Mouse (Mus musculus): Measurements from ENCODE around the gene Zfp467. TPM values are rescaled to one million over a fixed set of nuclear protein-coding genes. Genes with fewer than 3 reads are reported as not detected.

Gene Zfp467
- polyA plus RNA-seq, 1 experiment: 14.9 TPM

DNA sequence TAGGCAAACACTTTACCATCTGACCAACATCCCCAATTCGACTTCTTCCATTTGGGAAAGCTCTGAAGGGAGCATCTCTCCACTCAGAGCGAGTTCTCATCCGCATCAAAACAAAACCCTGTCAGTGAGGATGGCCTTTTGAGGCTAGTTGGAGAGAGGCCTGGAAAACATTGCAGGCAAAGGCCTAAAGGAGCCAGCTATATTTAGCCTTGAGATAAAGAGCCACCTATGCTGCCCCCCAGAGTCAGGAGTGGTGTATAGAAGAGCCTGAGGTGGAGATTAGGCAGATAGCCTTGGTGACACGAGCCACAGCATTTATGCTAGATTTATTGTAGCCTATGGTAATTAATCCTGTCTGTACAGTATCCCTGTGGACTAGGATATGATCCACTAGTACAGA, 48.3 kb downstream of the Zfp467 start:
- Histone ChIP-seq H3K27ac (ENCODE audit: insufficient read depth, low read length) (no peak overlapping the region), H3K4me1 (ENCODE audit: control insufficient read depth, insufficient read depth, insufficient read length) (peaks cover 3% of the 10 kb centered on the region; the same call in 1 of the 2 replicates), H3K27me3 (ENCODE audit: control insufficient read depth, insufficient read depth, low read length) (no peaks in the 10 kb centered on the region), H3K4me3 (ENCODE audit: extremely low read depth, insufficient read depth, insufficient read length) (no peak overlapping the region), H3K36me3 (ENCODE audit: control insufficient read depth, insufficient read depth, low read length) (no peaks in the 10 kb centered on the region)
- TF ChIP-seq POLR2A (IDR thresholded peaks at IDR 0.05; ENCODE audit: low read depth, low read length) (no peak), CTCF (IDR thresholded peaks at IDR 0.05; ENCODE audit: extremely low read depth, insufficient read depth, insufficient read length, insufficient replicate concordance) (no peak)
- no peak for DNase-seq (ENCODE audit: low read depth in 1 of 2, low spot score in 2 of 2)
- 73% methylated on average over 4 of the region's 4 CpGs for WGBS

- H3K27me3 ChIP-seq (ENCODE audit: control insufficient read depth, insufficient read depth, low read length): no peaks in the 10 kb centered on the region
- H3K4me3 ChIP-seq (ENCODE audit: extremely low read depth, insufficient read depth, insufficient read length): no peak overlapping the region
- peaks cover 3% of the 10 kb centered on the region; the same call in 1 of the 2 replicates for H3K4me1 ChIP-seq (ENCODE audit: control insufficient read depth, insufficient read depth, insufficient read length)
- H3K36me3 ChIP-seq (ENCODE audit: control insufficient read depth, insufficient read depth, low read length): no peaks in the 10 kb centered on the region
- no peak overlapping the region for H3K27ac ChIP-seq (ENCODE audit: insufficient read depth, low read length)
- TF ChIP-seq POLR2A (IDR thresholded peaks at IDR 0.05; ENCODE audit: low read depth, low read length): no peak
- no peak for TF ChIP-seq CTCF (IDR thresholded peaks at IDR 0.05; ENCODE audit: extremely low read depth, insufficient read depth, insufficient read length, insufficient replicate concordance)
- 95% methylated on average over 1 of the region's 1 CpGs for WGBS
- DNase-seq (ENCODE audit: low read depth in 1 of 2, low spot score in 2 of 2): no peak
These were observed 48.9 kb downstream of the Zfp467 start for GRCm38 (mm10) chr6:48396686-48397085.

- WGBS: 47% methylated on average over 15 of the region's 15 CpGs
- no peak for TF ChIP-seq POLR2A (IDR thresholded peaks at IDR 0.05; ENCODE audit: low read depth, low read length)
- TF ChIP-seq CTCF (IDR thresholded peaks at IDR 0.05; ENCODE audit: extremely low read depth, insufficient read depth, insufficient read length, insufficient replicate concordance): no peak
These were observed 49.5 kb downstream of the Zfp467 start for GRCm38 (mm10) chr6:48396008-48396595.

DNA sequence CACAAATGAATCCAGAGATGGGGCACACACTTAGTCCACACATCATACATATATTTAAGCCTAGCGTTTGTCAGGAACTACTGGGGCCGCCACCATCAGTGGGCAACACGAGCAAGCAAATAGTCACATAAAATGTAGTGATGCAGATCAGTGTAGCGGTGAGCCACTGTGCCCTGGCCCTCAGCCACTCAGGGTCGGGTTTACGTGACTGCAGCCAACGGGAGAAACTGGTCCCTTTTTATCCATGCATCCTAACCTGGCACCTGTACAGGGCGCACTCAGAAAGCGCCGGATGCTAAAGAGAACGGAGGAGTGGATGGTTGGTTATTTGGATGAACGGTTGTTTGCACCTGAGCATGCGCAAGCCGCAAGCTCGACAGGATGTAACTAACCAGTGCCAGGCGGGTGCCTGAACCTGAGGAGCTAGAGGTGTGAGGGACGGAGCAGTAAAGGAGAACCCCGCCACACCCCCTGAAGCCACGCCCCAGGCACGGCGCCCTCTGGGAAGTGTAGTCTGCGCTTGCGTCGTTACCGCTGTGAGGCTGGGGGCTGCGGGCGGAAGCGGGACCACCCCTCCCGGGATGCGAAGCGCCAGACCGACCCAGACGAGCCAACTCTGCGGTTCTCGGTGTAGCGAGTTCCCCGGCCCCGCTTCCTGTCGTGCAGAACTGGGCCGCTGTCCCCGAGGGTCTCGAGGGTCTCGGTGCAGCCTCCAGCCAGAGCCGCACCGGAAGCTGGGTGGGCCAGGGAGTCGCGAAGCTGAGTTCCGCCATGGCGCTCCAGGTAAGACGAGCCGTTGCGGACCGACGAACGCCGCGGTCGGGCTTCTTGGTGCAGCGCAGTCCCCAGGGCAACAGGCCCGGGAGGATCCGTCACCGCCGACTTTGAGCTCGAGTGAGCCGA, 50.3 kb downstream of the Zfp467 start, which contains the start of gene Krba1:
Gene Krba1, plus strand, starts transcription at position 482 of the 903 bp plus-strand sequence.
- peak; percentile 56 to 82 for DNase-seq (ENCODE audit: low read depth in 1 of 2, low spot score in 2 of 2)
- no peaks in the 10 kb centered on the region for H3K27me3 ChIP-seq (ENCODE audit: control insufficient read depth, insufficient read depth, low read length)
- 3% methylated on average over 65 of the region's 65 CpGs for WGBS
- no peak for TF ChIP-seq POLR2A (IDR thresholded peaks at IDR 0.05; ENCODE audit: low read depth, low read length)
- no peak for TF ChIP-seq CTCF (IDR thresholded peaks at IDR 0.05; ENCODE audit: extremely low read depth, insufficient read depth, insufficient read length, insufficient replicate concordance)
- H3K4me3 ChIP-seq (ENCODE audit: extremely low read depth, insufficient read depth, insufficient read length): peak within 1 kb of the TSS; percentile 74
- peak within 1 kb of the TSS; percentile 43; the same call in 1 of the 2 replicates for H3K27ac ChIP-seq (ENCODE audit: insufficient read depth, low read length)
- H3K36me3 ChIP-seq (ENCODE audit: control insufficient read depth, insufficient read depth, low read length): no peaks in the 10 kb centered on the region
- peaks cover 3% of the 10 kb centered on the region; the same call in 1 of the 2 replicates for H3K4me1 ChIP-seq (ENCODE audit: control insufficient read depth, insufficient read depth, insufficient read length)

More at GRCm38 (mm10) chr6:48396008-48396595, 49.5 kb downstream of the Zfp467 start:
- Histone ChIP-seq H3K4me3 (ENCODE audit: extremely low read depth, insufficient read depth, insufficient read length) (peak overlapping the region; percentile 74), H3K27me3 (ENCODE audit: control insufficient read depth, insufficient read depth, low read length) (no peaks in the 10 kb centered on the region), H3K4me1 (ENCODE audit: control insufficient read depth, insufficient read depth, insufficient read length) (peaks cover 3% of the 10 kb centered on the region; the same call in 1 of the 2 replicates), H3K36me3 (ENCODE audit: control insufficient read depth, insufficient read depth, low read length) (no peaks in the 10 kb centered on the region), H3K27ac (ENCODE audit: insufficient read depth, low read length) (peak overlapping the region; percentile 43; the same call in 1 of the 2 replicates)
- no peak for DNase-seq (ENCODE audit: low read depth in 1 of 2, low spot score in 2 of 2)

GRCm38 (mm10) chr6:48393811-48394210, 51.8 kb downstream of the Zfp467 start:
- peaks cover 3% of the 10 kb centered on the region; the same call in 1 of the 2 replicates for H3K4me1 ChIP-seq (ENCODE audit: control insufficient read depth, insufficient read depth, insufficient read length)
- DNase-seq (ENCODE audit: low read depth in 1 of 2, low spot score in 2 of 2): no peak
- no peaks in the 10 kb centered on the region for H3K27me3 ChIP-seq (ENCODE audit: control insufficient read depth, insufficient read depth, low read length)
- TF ChIP-seq CTCF (IDR thresholded peaks at IDR 0.05; ENCODE audit: extremely low read depth, insufficient read depth, insufficient read length, insufficient replicate concordance): no peak
- TF ChIP-seq POLR2A (IDR thresholded peaks at IDR 0.05; ENCODE audit: low read depth, low read length): no peak
- H3K4me3 ChIP-seq (ENCODE audit: extremely low read depth, insufficient read depth, insufficient read length): no peak overlapping the region
- no peaks in the 10 kb centered on the region for H3K36me3 ChIP-seq (ENCODE audit: control insufficient read depth, insufficient read depth, low read length)
- no peak overlapping the region for H3K27ac ChIP-seq (ENCODE audit: insufficient read depth, low read length)

DNA sequence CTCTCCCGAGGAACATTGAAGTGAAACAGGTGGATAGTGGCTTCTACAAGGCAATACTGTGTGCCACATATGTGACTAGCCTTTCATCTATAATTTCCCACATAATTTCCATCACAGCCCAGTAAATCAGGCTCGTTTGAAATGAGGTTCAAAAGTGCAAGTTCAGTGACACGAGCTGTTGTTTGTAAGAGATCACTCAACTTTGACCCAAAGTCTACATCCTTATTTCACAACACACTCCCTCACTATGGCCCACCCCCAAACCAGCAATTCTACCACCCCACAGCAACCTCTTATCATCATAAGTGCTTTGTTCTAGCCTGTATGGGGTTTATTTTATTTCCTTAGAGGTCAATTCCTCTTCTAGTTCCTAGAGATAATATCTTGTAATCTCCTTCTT, 57.4 kb downstream of the Zfp467 start:
- Histone ChIP-seq H3K27me3 (ENCODE audit: control insufficient read depth, insufficient read depth, low read length) (no peaks in the 10 kb centered on the region), H3K4me3 (ENCODE audit: extremely low read depth, insufficient read depth, insufficient read length) (no peak overlapping the region), H3K27ac (ENCODE audit: insufficient read depth, low read length) (no peak overlapping the region), H3K4me1 (ENCODE audit: control insufficient read depth, insufficient read depth, insufficient read length) (no peaks in the 10 kb centered on the region), H3K36me3 (ENCODE audit: control insufficient read depth, insufficient read depth, low read length) (no peaks in the 10 kb centered on the region)
- DNase-seq (ENCODE audit: low read depth in 1 of 2, low spot score in 2 of 2): no peak
- TF ChIP-seq CTCF (IDR thresholded peaks at IDR 0.05; ENCODE audit: extremely low read depth, insufficient read depth, insufficient read length, insufficient replicate concordance) (no peak), POLR2A (IDR thresholded peaks at IDR 0.05; ENCODE audit: low read depth, low read length) (no peak)
- WGBS: 65% methylated on average over 3 of the region's 3 CpGs

Other genes starting within 250 kb of the Zfp467 start
- gene Krba1, start 50.2 kb downstream of the Zfp467 start, polyA plus RNA-seq (2012; rRNA removed): 10.6 and 13.8 TPM in 2 replicates
- gene Sspo, start 2.4 kb upstream of the Zfp467 start, polyA plus RNA-seq (2012; rRNA removed): 2.9 and 4.2 TPM in 2 replicates
- gene Atp6v0e2, start 91.8 kb upstream of the Zfp467 start, polyA plus RNA-seq (2012; rRNA removed): 1.7 and 1.8 TPM in 2 replicates
- gene Lrrc61, start 109.0 kb upstream of the Zfp467 start, polyA plus RNA-seq (2012; rRNA removed): 22.9 and 38.8 TPM in 2 replicates
- 44.3 and 45.5 TPM in 2 replicates for gene Rarres2, start 127.0 kb upstream of the Zfp467 start, polyA plus RNA-seq (2012; rRNA removed)
- not detected in 2 replicates for gene Gm45021, start 143.8 kb upstream of the Zfp467 start, polyA plus RNA-seq (2012; rRNA removed)
- gene Repin1, start 148.1 kb upstream of the Zfp467 start, polyA plus RNA-seq (2012; rRNA removed): 12.4 and 15.8 TPM in 2 replicates
- gene Gm44965, start 148.1 kb upstream of the Zfp467 start, polyA plus RNA-seq (2012; rRNA removed): not detected in 2 replicates
- gene Zfp775, start 156.2 kb upstream of the Zfp467 start, polyA plus RNA-seq (2012; rRNA removed): 3.6 and 5.3 TPM in 2 replicates
- 0.70 and 0.77 TPM in 2 replicates for gene AI854703, start 180.9 kb upstream of the Zfp467 start, polyA plus RNA-seq (2012; rRNA removed)
- gene Gimap8, start 201.4 kb upstream of the Zfp467 start, polyA plus RNA-seq (2012; rRNA removed): 20.1 and 22.2 TPM in 2 replicates
- 9.9 and 10.4 TPM in 2 replicates for gene Gimap9, start 230.3 kb upstream of the Zfp467 start, polyA plus RNA-seq (2012; rRNA removed)
- gene Gimap4, start 238.7 kb upstream of the Zfp467 start, polyA plus RNA-seq (2012; rRNA removed): 66.3 and 73.5 TPM in 2 replicates